Mouse (Mus musculus) limb, embryonic 12.5 days (tissue): ENCODE results near the gene Mup6. TPM values are rescaled to one million over a fixed set of nuclear protein-coding genes. Genes with fewer than 3 reads are reported as not detected.
"Not testable (repeated sequence)": the region's sequence is repeated elsewhere in the genome, so short reads cannot be mapped to it uniquely, and the experiment has no call there.

ENCODE experiments used
- ATAC-seq: fragments of 200-750 bp; cut with Nextera tagmentation; 2 replicates; pipeline ENCODE4 v1.8.0; 2017; ENCODE audit warnings: low read depth, moderate TSS enrichment; ENCODE audit not compliant: insufficient number of reproducible peaks, insufficient read depth, low FRiP score, low TSS enrichment
- H3K27ac ChIP-seq: fragments of 300-500 bp; sonication (generic); 2 replicates; pipeline ENCODE4 v1.5.1; 2016; ENCODE audit warnings: mild to moderate bottlenecking, moderate library complexity
- H3K27me3 ChIP-seq: fragments of 300-500 bp; sonication (generic); 2 replicates; pipeline ENCODE4 v1.6.1; 2016; ENCODE audit warnings: mild to moderate bottlenecking, moderate library complexity
- H3K36me3 ChIP-seq: fragments of 300-500 bp; sonication (generic); 2 replicates; pipeline ENCODE4 v1.6.1; 2016; ENCODE audit warnings: mild to moderate bottlenecking, moderate library complexity
- H3K4me1 ChIP-seq: fragments of 300-500 bp; sonication (generic); replicated peaks from 2 replicates; pipeline ENCODE4 v1.6.1; 2016
- H3K4me2 ChIP-seq: fragments of 300-500 bp; sonication (generic); 2 replicates; pipeline ENCODE4 v1.6.1; 2016; ENCODE audit warnings: mild to moderate bottlenecking, moderate library complexity
- H3K4me3 ChIP-seq: fragments of 300-500 bp; sonication (generic); replicated peaks from 2 replicates; pipeline ENCODE4 v1.5.1; 2016; ENCODE audit warnings: mild to moderate bottlenecking
- H3K9ac ChIP-seq: fragments of 300-500 bp; sonication (generic); replicated peaks from 2 replicates; pipeline ENCODE4 v1.6.1; 2016; ENCODE audit warnings: mild to moderate bottlenecking, moderate library complexity
- H3K9me3 ChIP-seq: fragments of 300-500 bp; sonication (generic); 2 replicates; pipeline ENCODE4 v1.6.1; 2016; ENCODE audit warnings: mild to moderate bottlenecking, moderate library complexity
- WGBS: fragments of 180-500 bp; shearing (Covaris S2); methylation state at CpG from one replicate; pipeline ENCODE4 v1.1.7; 2016; 5-methylcytosine and 5-hydroxymethylcytosine counted together
- polyA plus RNA-seq: library from polyadenylated mRNA; unstranded; fragments of >200 nt; fragmentation: Nextera tagmentation; extraction: Ambion mirVana; gene quantifications from 2 replicates; pipeline ENCODE4 v1.2.1, GENCODE M21; 2016

Mup6 gene
- polyA plus RNA-seq, 1 experiment from 2014 or later: not detected

- H3K27me3 ChIP-seq, H3K9ac ChIP-seq, H3K9me3 ChIP-seq, ATAC-seq, H3K4me2 ChIP-seq, H3K36me3 ChIP-seq, H3K4me1 ChIP-seq, H3K27ac ChIP-seq, H3K4me3 ChIP-seq: not testable (repeated sequence)
- 86% methylated on average over 7 of the region's 7 CpGs for WGBS
Measured at GRCm38 (mm10) chr4:60020141-60020540, 56.0 kb downstream of the Mup6 start.

GRCm38 (mm10) chr4:60029334-60030111 is 65.4 kb downstream of the Mup6 start:
- not testable (repeated sequence) for H3K36me3 ChIP-seq, H3K4me3 ChIP-seq, H3K27me3 ChIP-seq, H3K27ac ChIP-seq, H3K9ac ChIP-seq, H3K4me2 ChIP-seq, H3K9me3 ChIP-seq, H3K4me1 ChIP-seq, ATAC-seq
- WGBS: 70% methylated on average over 13 of the region's 13 CpGs

Other genes starting within 250 kb of the Mup6 start
- gene Inip, start 162.7 kb upstream of the Mup6 start, polyA plus RNA-seq: 77.5 and 78.5 TPM in 2 replicates
- 8.5 and 8.6 TPM in 2 replicates for gene Snx30, start 158.5 kb upstream of the Mup6 start, polyA plus RNA-seq
- gene Slc46a2, start 49.2 kb upstream of the Mup6 start, polyA plus RNA-seq: not detected in 2 replicates
- not detected in 2 replicates for gene Mup4, start 3.6 kb upstream of the Mup6 start, polyA plus RNA-seq
- gene Mup7, start 106.2 kb downstream of the Mup6 start, polyA plus RNA-seq: not detected in 2 replicates
- gene Mup2, start 190.0 kb downstream of the Mup6 start, polyA plus RNA-seq: not detected in 2 replicates